Comparison of ENCODE assay signal across 8 mouse cellular contexts in the genomic region with DNA sequence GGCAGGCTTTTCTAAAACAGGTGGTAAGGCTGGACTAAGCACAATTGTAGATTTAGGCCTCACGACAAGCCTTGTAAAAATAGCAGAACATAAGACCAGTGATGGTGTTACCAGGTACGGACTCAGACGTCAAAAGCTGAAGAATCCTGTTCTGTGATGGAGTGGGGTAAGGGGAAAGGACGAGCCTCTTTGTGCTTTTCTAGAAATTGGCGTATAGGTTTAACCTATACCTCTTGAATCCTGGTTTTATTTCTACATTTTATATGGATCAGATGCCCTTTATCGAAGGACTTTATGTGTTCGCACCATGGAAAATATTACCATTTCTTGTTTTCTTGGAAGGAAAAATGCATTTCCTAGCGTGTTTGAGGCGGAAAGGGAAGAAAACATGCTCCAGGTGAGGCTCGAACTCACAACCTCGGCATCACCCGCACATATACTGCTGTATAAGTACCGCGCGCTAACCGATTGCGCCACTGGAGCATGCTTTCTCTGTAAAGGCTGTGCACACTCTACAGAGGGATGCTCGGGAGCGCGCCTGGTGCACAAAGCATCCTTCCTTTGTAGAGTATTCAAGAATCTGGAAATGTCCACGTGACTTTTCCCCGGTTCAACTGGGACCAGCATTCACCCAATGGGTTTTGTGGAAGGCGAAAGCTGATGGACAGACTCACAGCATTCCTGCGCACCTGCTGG. TPM values are rescaled to one million over a fixed set of nuclear protein-coding genes. Genes with fewer than 3 reads are reported as not detected.
DNase-seq lines count a peak whose midpoint lies in the region; ATAC-seq lines count a peak whose summit lies in the region.

No protein-coding gene starts in this region.

- no peaks in the 10 kb centered on the region for H3K4me1 ChIP-seq in hindbrain, embryonic 16.5 days (ENCODE audit: control insufficient read depth, insufficient read depth, low read depth, low read length)
- peaks cover 8% of the 10 kb centered on the region; the same call in 1 of the 2 replicates for H3K4me1 ChIP-seq in limb, embryonic 15.5 days

- peak overlapping the region; percentile 61 for H3K4me2 ChIP-seq in hindbrain, embryonic 16.5 days (ENCODE audit: low read length)
- H3K4me2 ChIP-seq in limb, embryonic 15.5 days, result peak overlapping the region; percentile 56

- peak overlapping the region; percentile 60 for H3K4me3 ChIP-seq in hindbrain, embryonic 16.5 days (ENCODE audit: low read length)
- H3K4me3 ChIP-seq in limb, embryonic 15.5 days, result peak overlapping the region; percentile 40

- peak overlapping the region; percentile 90 for H3K27ac ChIP-seq in hindbrain, embryonic 16.5 days (ENCODE audit: low read depth, low read length)
- H3K27ac ChIP-seq in limb, embryonic 15.5 days, result no peak overlapping the region

- no peaks in the 10 kb centered on the region for H3K27me3 ChIP-seq in hindbrain, embryonic 16.5 days (replicated peaks; ENCODE audit: control insufficient read depth, insufficient read depth, low read length)
- no peaks in the 10 kb centered on the region for H3K27me3 ChIP-seq in limb, embryonic 15.5 days

- peak; percentile 40 for DNase-seq in testis, postnatal 14 days (ENCODE audit: low spot score)
- DNase-seq in testis, postnatal 10 days (ENCODE audit: low spot score), result no peak
- peak; percentile 94 for DNase-seq in embryo, embryonic 9.5 days (ENCODE audit: extremely low spot score)
- DNase-seq in right cerebral cortex, adult 2 months (ENCODE audit: low spot score in 2 of 2), result peak; percentile 98 to 99
- no peak for DNase-seq in spleen, postnatal 14 days (ENCODE audit: low spot score in 2 of 2)
- no peak for DNase-seq in lung, postnatal 25 days (ENCODE audit: low spot score)

- H3K9me3 ChIP-seq in hindbrain, embryonic 16.5 days (ENCODE audit: control insufficient read depth, low read length), result no peaks in the 10 kb centered on the region
- H3K9me3 ChIP-seq in limb, embryonic 15.5 days, result no peaks in the 10 kb centered on the region

- 6% methylated on average over 24 of the region's 24 CpGs for WGBS in hindbrain, embryonic 16.5 days
- 6% methylated on average over 24 of the region's 24 CpGs for WGBS in limb, embryonic 15.5 days

- no peaks in the 10 kb centered on the region for H3K36me3 ChIP-seq in hindbrain, embryonic 16.5 days (ENCODE audit: control insufficient read depth, insufficient read depth, low read length)
- no peaks in the 10 kb centered on the region for H3K36me3 ChIP-seq in limb, embryonic 15.5 days

- peak; percentile 99 for ATAC-seq in hindbrain, embryonic 16.5 days
- ATAC-seq in limb, embryonic 15.5 days (ENCODE audit: insufficient number of reproducible peaks, low FRiP score, low TSS enrichment, low read depth), result 0 out of 2 replicates have a peak, but pooled peaks have one; percentile 35

- peak overlapping the region; percentile 75 for H3K9ac ChIP-seq in hindbrain, embryonic 16.5 days (ENCODE audit: low read depth, low read length)
- no peak overlapping the region for H3K9ac ChIP-seq in limb, embryonic 15.5 days

RNA-seq across cellular contexts. Expression of a gene that starts 48.2 kb away (rescaled TPM):
- polyA plus RNA-seq in hindbrain, embryonic 16.5 days (2015; fragmentation: Nextera tagmentation; extraction: Ambion mirVana), result 10.6 and 12.4 TPM in 2 replicates
- 7.8 and 8.8 TPM in 2 replicates for polyA plus RNA-seq in limb, embryonic 15.5 days (2015; fragmentation: Nextera tagmentation; extraction: Ambion mirVana)

Comparison
In these comparisons a context has a peak if more than half of its experiments do, and no peak if none do; other contexts are left out.
1. DNase-seq: peak in testis, postnatal 14 days (single experiment), embryo, embryonic 9.5 days (single experiment) and right cerebral cortex, adult 2 months (2 of 2); none in testis, postnatal 10 days (single experiment), spleen, postnatal 14 days (0 of 2) and lung, postnatal 25 days (single experiment).